In the genomic region with DNA sequence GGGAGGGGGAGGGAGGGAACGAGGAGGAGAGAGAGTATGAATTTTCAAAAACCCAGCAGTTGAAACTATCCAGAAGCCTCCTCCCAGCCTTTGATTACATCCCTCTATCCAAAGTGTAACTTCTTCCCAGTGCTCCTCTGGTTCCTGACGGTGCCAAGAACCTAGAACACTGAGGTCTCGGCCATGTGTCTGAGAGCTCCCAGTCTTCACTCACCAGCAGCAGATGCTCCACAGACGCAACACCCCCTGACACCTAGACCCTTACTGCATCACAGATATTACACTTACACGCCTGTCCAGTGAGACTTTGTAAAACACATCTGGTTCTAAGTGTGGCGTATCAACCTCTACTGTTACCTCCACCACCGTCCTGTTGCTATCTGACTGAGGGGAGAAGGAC, we compare ENCODE assay signal across 23 mouse cellular contexts. TPM values are rescaled to one million over a fixed set of nuclear protein-coding genes. Genes with fewer than 3 reads are reported as not detected.
A peak's percentile ranks its signal among the peaks of the same experiment; 100 is the strongest.
DNase-seq lines count a peak whose midpoint lies in the region; ATAC-seq and TF ChIP-seq lines count a peak whose summit lies in the region.
"Had no signal": no experiment of that assay in that cellular context is flagged by ENCODE, and none has a peak within 500 bp of the region (broad histone marks: within the 10 kb centered on the region; RNA-seq: fewer than 3 reads in every experiment).

No protein-coding gene starts in this region.

- TF ChIP-seq CTCF in lung, postnatal 0 days (IDR thresholded peaks at IDR 0.05) = no peak

- no peak for TF ChIP-seq EP300 in lung, postnatal 0 days (IDR thresholded peaks at IDR 0.05)

- 0 out of 2 replicates have a peak overlapping the region, but pooled peaks have one; percentile 14 for H3K27ac ChIP-seq in intestine, embryonic 15.5 days
- no peak overlapping the region for H3K27ac ChIP-seq in intestine, embryonic 16.5 days (ENCODE audit: low read length)
- no peak overlapping the region for H3K27ac ChIP-seq in lung, postnatal 0 days (ENCODE audit: low read length)
- no peak overlapping the region for H3K27ac ChIP-seq in embryonic facial prominence, embryonic 14.5 days (replicated peaks; ENCODE audit: low read depth, low read length)
- 0 out of 2 replicates have a peak overlapping the region, but pooled peaks have one; percentile 80 for H3K27ac ChIP-seq in limb, embryonic 15.5 days
- H3K27ac ChIP-seq in forebrain, embryonic 12.5 days = no peak overlapping the region
- H3K27ac ChIP-seq: embryonic facial prominence, embryonic 12.5 days; liver, embryonic 12.5 days had no signal

- H3K4me3 ChIP-seq in intestine, embryonic 15.5 days (replicated peaks) = no peak overlapping the region
- no peak overlapping the region for H3K4me3 ChIP-seq in intestine, embryonic 16.5 days (ENCODE audit: low read length)
- no peak overlapping the region for H3K4me3 ChIP-seq in lung, postnatal 0 days (ENCODE audit: low read depth, low read length)
- peak overlapping the region; percentile 7; the same call in 1 of the 2 replicates for H3K4me3 ChIP-seq in embryonic facial prominence, embryonic 14.5 days (ENCODE audit: low read depth, low read length)
- no peak overlapping the region for H3K4me3 ChIP-seq in limb, embryonic 15.5 days
- no peak overlapping the region for H3K4me3 ChIP-seq in forebrain, embryonic 12.5 days (replicated peaks)
- H3K4me3 ChIP-seq: embryonic facial prominence, embryonic 12.5 days; liver, embryonic 12.5 days had no signal

- peaks cover 51% of the 10 kb centered on the region for H3K4me1 ChIP-seq in intestine, embryonic 15.5 days (replicated peaks)
- H3K4me1 ChIP-seq in intestine, embryonic 16.5 days (ENCODE audit: control insufficient read depth, insufficient read depth, low read length) = peaks cover 52% of the 10 kb centered on the region
- peaks cover 14% of the 10 kb centered on the region; the same call in 1 of the 2 replicates for H3K4me1 ChIP-seq in lung, postnatal 0 days (ENCODE audit: insufficient read depth, low read depth, low read length)
- H3K4me1 ChIP-seq in embryonic facial prominence, embryonic 14.5 days (ENCODE audit: control insufficient read depth, insufficient read depth, low read length) = peaks cover 41% of the 10 kb centered on the region
- peaks cover 61% of the 10 kb centered on the region for H3K4me1 ChIP-seq in limb, embryonic 15.5 days
- H3K4me1 ChIP-seq in forebrain, embryonic 12.5 days = peaks cover 30% of the 10 kb centered on the region

- H3K4me2 ChIP-seq in intestine, embryonic 15.5 days (replicated peaks) = no peak overlapping the region; the same call in 1 of the 2 replicates
- no peak overlapping the region for H3K4me2 ChIP-seq in intestine, embryonic 16.5 days (ENCODE audit: low read depth, low read length)
- no peak overlapping the region for H3K4me2 ChIP-seq in lung, postnatal 0 days (replicated peaks; ENCODE audit: low read depth, low read length)
- H3K4me2 ChIP-seq in embryonic facial prominence, embryonic 14.5 days (ENCODE audit: low read depth, low read length) = 0 out of 2 replicates have a peak overlapping the region, but pooled peaks have one; percentile 10
- H3K4me2 ChIP-seq in limb, embryonic 15.5 days = peak overlapping the region; percentile 17; the same call in 1 of the 2 replicates
- H3K4me2 ChIP-seq in forebrain, embryonic 12.5 days = no peak overlapping the region
- H3K4me2 ChIP-seq: embryonic facial prominence, embryonic 12.5 days; liver, embryonic 12.5 days had no signal

- H3K27me3 ChIP-seq in intestine, embryonic 15.5 days (replicated peaks) = no peaks in the 10 kb centered on the region
- H3K27me3 ChIP-seq in intestine, embryonic 16.5 days (replicated peaks; ENCODE audit: control insufficient read depth, insufficient read depth, low read length) = no peaks in the 10 kb centered on the region
- H3K27me3 ChIP-seq in lung, postnatal 0 days (replicated peaks; ENCODE audit: insufficient read depth, low read length) = no peaks in the 10 kb centered on the region
- no peaks in the 10 kb centered on the region for H3K27me3 ChIP-seq in embryonic facial prominence, embryonic 14.5 days (replicated peaks; ENCODE audit: control insufficient read depth, insufficient read depth, low read length)
- H3K27me3 ChIP-seq in limb, embryonic 15.5 days = no peaks in the 10 kb centered on the region
- H3K27me3 ChIP-seq in forebrain, embryonic 12.5 days = peaks cover 7% of the 10 kb centered on the region; the same call in 1 of the 2 replicates
- H3K27me3 ChIP-seq: embryonic facial prominence, embryonic 12.5 days; liver, embryonic 12.5 days had no signal

- no peak overlapping the region for H3K9ac ChIP-seq in intestine, embryonic 15.5 days
- H3K9ac ChIP-seq in intestine, embryonic 16.5 days (ENCODE audit: low read depth, low read length) = no peak overlapping the region
- H3K9ac ChIP-seq in lung, postnatal 0 days (replicated peaks; ENCODE audit: low read depth) = no peak overlapping the region
- H3K9ac ChIP-seq in embryonic facial prominence, embryonic 14.5 days (ENCODE audit: low read depth, low read length) = no peak overlapping the region
- H3K9ac ChIP-seq in limb, embryonic 15.5 days = 0 out of 2 replicates have a peak overlapping the region, but pooled peaks have one; percentile 14
- H3K9ac ChIP-seq in forebrain, embryonic 12.5 days = no peak overlapping the region
- H3K9ac ChIP-seq: embryonic facial prominence, embryonic 12.5 days; forebrain, postnatal 0 days; liver, embryonic 12.5 days had no signal

- H3K9me3 ChIP-seq in intestine, embryonic 15.5 days = no peaks in the 10 kb centered on the region
- no peaks in the 10 kb centered on the region for H3K9me3 ChIP-seq in intestine, embryonic 16.5 days (ENCODE audit: control insufficient read depth, low read length)
- no peaks in the 10 kb centered on the region for H3K9me3 ChIP-seq in lung, postnatal 0 days (ENCODE audit: low read length)
- no peaks in the 10 kb centered on the region for H3K9me3 ChIP-seq in embryonic facial prominence, embryonic 14.5 days (ENCODE audit: control insufficient read depth, low read length)
- H3K9me3 ChIP-seq in limb, embryonic 15.5 days = no peaks in the 10 kb centered on the region
- H3K9me3 ChIP-seq in forebrain, embryonic 12.5 days = no peaks in the 10 kb centered on the region
- H3K9me3 ChIP-seq: embryonic facial prominence, embryonic 12.5 days; liver, embryonic 12.5 days had no signal

- WGBS in intestine, embryonic 15.5 days = 65% methylated on average over 7 of the region's 7 CpGs
- 64% methylated on average over 7 of the region's 7 CpGs for WGBS in intestine, embryonic 16.5 days
- 72% methylated on average over 7 of the region's 7 CpGs for WGBS in lung, postnatal 0 days
- WGBS in embryonic facial prominence, embryonic 14.5 days = 62% methylated on average over 7 of the region's 7 CpGs
- 58% methylated on average over 7 of the region's 7 CpGs for WGBS in limb, embryonic 15.5 days
- WGBS in forebrain, embryonic 12.5 days = 87% methylated on average over 7 of the region's 7 CpGs

- peaks cover 16% of the 10 kb centered on the region; the same call in 1 of the 2 replicates for H3K36me3 ChIP-seq in intestine, embryonic 15.5 days
- H3K36me3 ChIP-seq in intestine, embryonic 16.5 days (ENCODE audit: control insufficient read depth, insufficient read depth, low read length) = peaks cover 15% of the 10 kb centered on the region
- H3K36me3 ChIP-seq in lung, postnatal 0 days (ENCODE audit: insufficient read depth, low read length) = 0 out of 2 replicates have a peak, but pooled peaks cover 13% of the 10 kb centered on the region
- H3K36me3 ChIP-seq in embryonic facial prominence, embryonic 14.5 days (ENCODE audit: control insufficient read depth, insufficient read depth, low read length) = peaks cover 37% of the 10 kb centered on the region
- peaks cover 31% of the 10 kb centered on the region for H3K36me3 ChIP-seq in limb, embryonic 15.5 days
- H3K36me3 ChIP-seq in forebrain, embryonic 12.5 days (replicated peaks) = 0 out of 2 replicates have a peak, but pooled peaks cover 6% of the 10 kb centered on the region

- ATAC-seq in intestine, embryonic 15.5 days = no peak
- ATAC-seq in intestine, embryonic 16.5 days = no peak
- ATAC-seq in lung, postnatal 0 days = no peak
- no peak for ATAC-seq in embryonic facial prominence, embryonic 14.5 days (ENCODE audit: low read depth)
- no peak for ATAC-seq in limb, embryonic 15.5 days (ENCODE audit: insufficient number of reproducible peaks, low FRiP score, low TSS enrichment, low read depth)
- no peak for ATAC-seq in forebrain, embryonic 12.5 days (ENCODE audit: low FRiP score)
- ATAC-seq: forebrain, postnatal 0 days; hindbrain, embryonic 16.5 days; liver, embryonic 12.5 days had no signal

- peak; percentile 32 for DNase-seq in lung, postnatal 0 days (ENCODE audit: low spot score)
- DNase-seq in lung, adult 18-20 months = no peak
- DNase-seq in embryonic facial prominence, embryonic 14.5 days (ENCODE audit: low spot score) = no peak
- DNase-seq: cerebellum, adult 9-10 months; forebrain, postnatal 0 days; kidney, adult 18-20 months; kidney, postnatal 36 days; layer of hippocampus, adult 9-11 months; retina, postnatal 1 day; thymus, postnatal 36 days had no signal

RNA-seq across cellular contexts. Expression of a gene that starts 2.4 kb away (rescaled TPM):
- 2.4 and 3.4 TPM in 2 replicates for polyA plus RNA-seq in intestine, embryonic 15.5 days (2015; fragmentation: Nextera tagmentation; extraction: Ambion mirVana)
- polyA plus RNA-seq in intestine, embryonic 16.5 days (2015; fragmentation: Nextera tagmentation; extraction: Ambion mirVana) = 2.0 and 2.4 TPM in 2 replicates
- 1.6 and 1.8 TPM in 2 replicates for polyA plus RNA-seq in lung, postnatal 0 days (2015; fragmentation: Nextera tagmentation; extraction: Ambion mirVana)
- 108 and 179 TPM in 2 replicates for polyA plus RNA-seq in embryonic facial prominence, embryonic 14.5 days (2014; fragmentation: Nextera tagmentation; extraction: Ambion mirVana)
- polyA plus RNA-seq in limb, embryonic 15.5 days (2015; fragmentation: Nextera tagmentation; extraction: Ambion mirVana) = 46.1 and 62.9 TPM in 2 replicates
- polyA plus RNA-seq in forebrain, embryonic 12.5 days (2016; fragmentation: Nextera tagmentation; extraction: Ambion mirVana) = 0.78 and 1.4 TPM in 2 replicates
- polyA plus RNA-seq: cortical plate, adult 2 months had no signal

RNA-seq across cellular contexts. Expression of a gene that starts 3.3 kb away (rescaled TPM):
- 0.69 TPM in 1 of 2 replicates, not detected in the other for polyA plus RNA-seq in intestine, embryonic 15.5 days (2015; fragmentation: Nextera tagmentation; extraction: Ambion mirVana)
- polyA plus RNA-seq in intestine, embryonic 16.5 days (2015; fragmentation: Nextera tagmentation; extraction: Ambion mirVana) = 1.0 TPM in 1 of 2 replicates, not detected in the other
- polyA plus RNA-seq in lung, postnatal 0 days (2015; fragmentation: Nextera tagmentation; extraction: Ambion mirVana) = 0.31 TPM in 1 of 2 replicates, not detected in the other
- 0.89 TPM in 1 of 2 replicates, not detected in the other for polyA plus RNA-seq in embryonic facial prominence, embryonic 14.5 days (2014; fragmentation: Nextera tagmentation; extraction: Ambion mirVana)
- polyA plus RNA-seq in limb, embryonic 15.5 days (2015; fragmentation: Nextera tagmentation; extraction: Ambion mirVana) = 0.47 TPM in 1 of 2 replicates, not detected in the other
- not detected in 2 replicates for polyA plus RNA-seq in forebrain, embryonic 12.5 days (2016; fragmentation: Nextera tagmentation; extraction: Ambion mirVana)
- polyA plus RNA-seq: adrenal gland, adult 2 months; C2C12; cortical plate, adult 2 months; embryonic facial prominence, embryonic 12.5 days; forebrain, postnatal 0 days; heart, embryonic 14.5 days; hindbrain, embryonic 16.5 days; liver, embryonic 12.5 days; lung, embryonic 16.5 days; midbrain, postnatal 0 days had no signal

RNA-seq across cellular contexts. Expression of a gene that starts 3.3 kb away (rescaled TPM):
- 1,251 and 1,347 TPM in 2 replicates for polyA plus RNA-seq in intestine, embryonic 15.5 days (2015; fragmentation: Nextera tagmentation; extraction: Ambion mirVana)
- polyA plus RNA-seq in intestine, embryonic 16.5 days (2015; fragmentation: Nextera tagmentation; extraction: Ambion mirVana) = 1,203 and 1,252 TPM in 2 replicates
- polyA plus RNA-seq in lung, postnatal 0 days (2015; fragmentation: Nextera tagmentation; extraction: Ambion mirVana) = 1,373 and 1,710 TPM in 2 replicates
- 1,406 and 1,438 TPM in 2 replicates for polyA plus RNA-seq in embryonic facial prominence, embryonic 14.5 days (2014; fragmentation: Nextera tagmentation; extraction: Ambion mirVana)
- polyA plus RNA-seq in limb, embryonic 15.5 days (2015; fragmentation: Nextera tagmentation; extraction: Ambion mirVana) = 1,488 and 1,547 TPM in 2 replicates
- 178 and 217 TPM in 2 replicates for polyA plus RNA-seq in forebrain, embryonic 12.5 days (2016; fragmentation: Nextera tagmentation; extraction: Ambion mirVana)

RNA-seq across cellular contexts. Expression of a gene that starts 11.2 kb away (rescaled TPM):
- polyA plus RNA-seq in intestine, embryonic 15.5 days (2015; fragmentation: Nextera tagmentation; extraction: Ambion mirVana) = 21.6 and 21.9 TPM in 2 replicates
- polyA plus RNA-seq in intestine, embryonic 16.5 days (2015; fragmentation: Nextera tagmentation; extraction: Ambion mirVana) = 23.4 and 23.6 TPM in 2 replicates
- 12.7 and 14.4 TPM in 2 replicates for polyA plus RNA-seq in lung, postnatal 0 days (2015; fragmentation: Nextera tagmentation; extraction: Ambion mirVana)
- polyA plus RNA-seq in embryonic facial prominence, embryonic 14.5 days (2014; fragmentation: Nextera tagmentation; extraction: Ambion mirVana) = 22.7 and 25.5 TPM in 2 replicates
- 23.1 and 24.9 TPM in 2 replicates for polyA plus RNA-seq in limb, embryonic 15.5 days (2015; fragmentation: Nextera tagmentation; extraction: Ambion mirVana)
- polyA plus RNA-seq in forebrain, embryonic 12.5 days (2016; fragmentation: Nextera tagmentation; extraction: Ambion mirVana) = 12.7 and 12.9 TPM in 2 replicates

RNA-seq across cellular contexts. Expression of a gene that starts 14.6 kb away (rescaled TPM):
- polyA plus RNA-seq in intestine, embryonic 15.5 days (2015; fragmentation: Nextera tagmentation; extraction: Ambion mirVana) = 145 and 148 TPM in 2 replicates
- polyA plus RNA-seq in intestine, embryonic 16.5 days (2015; fragmentation: Nextera tagmentation; extraction: Ambion mirVana) = 117 and 123 TPM in 2 replicates
- 402 and 510 TPM in 2 replicates for polyA plus RNA-seq in lung, postnatal 0 days (2015; fragmentation: Nextera tagmentation; extraction: Ambion mirVana)
- polyA plus RNA-seq in embryonic facial prominence, embryonic 14.5 days (2014; fragmentation: Nextera tagmentation; extraction: Ambion mirVana) = 63.4 and 76.6 TPM in 2 replicates
- 71.7 and 74.6 TPM in 2 replicates for polyA plus RNA-seq in limb, embryonic 15.5 days (2015; fragmentation: Nextera tagmentation; extraction: Ambion mirVana)
- polyA plus RNA-seq in forebrain, embryonic 12.5 days (2016; fragmentation: Nextera tagmentation; extraction: Ambion mirVana) = 5.8 and 6.2 TPM in 2 replicates

Comparison
In these comparisons a context has a peak if more than half of its experiments do, and no peak if none do; other contexts are left out.
1. H3K27ac ChIP-seq: peak in intestine, embryonic 15.5 days (single experiment) and limb, embryonic 15.5 days (single experiment); none in intestine, embryonic 16.5 days (single experiment), lung, postnatal 0 days (single experiment), embryonic facial prominence, embryonic 14.5 days (single experiment) and forebrain, embryonic 12.5 days (single experiment).
2. H3K4me2 ChIP-seq: peak in embryonic facial prominence, embryonic 14.5 days (single experiment) and limb, embryonic 15.5 days (single experiment); none in intestine, embryonic 15.5 days (single experiment), intestine, embryonic 16.5 days (single experiment), lung, postnatal 0 days (single experiment) and forebrain, embryonic 12.5 days (single experiment).
3. RNA of a gene that starts 2.4 kb away (polyA plus RNA-seq): 108 to 179 TPM in embryonic facial prominence, embryonic 14.5 days and 46.1 to 62.9 TPM in limb, embryonic 15.5 days; 2.0 to 2.4 TPM in intestine, embryonic 16.5 days, 2.4 to 3.4 TPM in intestine, embryonic 15.5 days, 1.6 to 1.8 TPM in lung, postnatal 0 days and 0.78 to 1.4 TPM in forebrain, embryonic 12.5 days; every median in the first group is over 10 times any median in the second.